Mouse (Mus musculus) adrenal gland, adult 10 weeks (tissue): ENCODE measurements around the gene C87499. TPM values are rescaled to one million over a fixed set of nuclear protein-coding genes. Genes with fewer than 3 reads are reported as not detected.

Source experiments
- polyA plus RNA-seq: library from polyadenylated mRNA; stranded (reverse); fragments of 350-450 nt; fragmentation: Illumina TruSeq; extraction: RNeasy Lipid Tissue Mini Kit (QIAGEN cat#74804); gene quantifications from one replicate; pipeline ENCODE4 v1.2.3, GENCODE M21; 2014; ENCODE audit warnings: low read depth, low replicate concordance

Gene C87499
- polyA plus RNA-seq: not detected

GRCm38 (mm10) chr4:88634311-88634710 lies at the start of gene C87499:
Gene C87499 (minus strand): TSS chr4:88634411.

DNA sequence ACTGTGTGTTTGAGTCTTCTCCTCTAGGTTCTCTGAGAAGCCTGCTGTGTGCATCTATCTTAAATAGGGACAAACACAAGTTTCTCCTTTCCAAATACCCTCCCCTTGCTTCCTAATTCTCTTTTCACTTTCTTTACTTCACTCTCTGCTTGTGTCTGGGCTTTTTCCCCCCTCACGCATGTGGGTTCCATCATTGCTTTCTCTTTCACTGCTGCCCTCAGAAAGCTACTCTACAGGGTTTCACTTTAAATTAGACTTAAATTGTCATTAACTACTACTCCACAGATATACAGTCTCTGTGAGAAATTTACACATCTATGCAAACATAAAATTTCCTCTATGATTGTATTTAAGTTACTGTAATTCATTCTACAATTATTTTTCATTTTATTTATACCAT lies 49.6 kb upstream of the C87499 start, which contains the start of gene Ifna2:
Gene Ifna2 (minus strand): TSS at position 101 of the 400 bp plus-strand sequence.

GRCm38 (mm10) chr4:88676824-88677223 lies 42.6 kb upstream of the C87499 start, which contains the start of gene Ifna16:
Gene Ifna16 (minus strand): TSS chr4:88676924.

DNA sequence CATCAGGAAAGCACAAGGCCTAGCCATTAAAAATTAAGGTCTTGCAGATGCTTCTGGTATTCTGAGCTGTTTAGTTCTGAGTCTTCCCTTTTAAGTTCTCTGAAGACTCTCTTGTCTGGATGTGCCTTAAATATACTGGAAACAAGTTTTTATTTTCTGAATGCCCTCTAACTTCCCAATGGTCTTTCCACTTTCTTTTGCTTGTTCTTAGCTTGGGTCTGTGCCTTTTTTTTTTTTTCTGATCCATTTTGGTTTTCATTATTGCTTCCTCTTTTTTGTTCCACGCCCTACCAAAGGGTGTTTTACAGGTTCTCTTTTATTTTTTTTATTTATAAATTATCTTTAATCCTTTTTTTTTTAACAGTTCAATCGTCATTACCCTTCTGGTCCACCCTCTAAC lies 10.1 kb upstream of the C87499 start, which contains the start of gene Ifna13:
Gene Ifna13 (minus strand): TSS at position 101 of the 400 bp plus-strand sequence.

DNA sequence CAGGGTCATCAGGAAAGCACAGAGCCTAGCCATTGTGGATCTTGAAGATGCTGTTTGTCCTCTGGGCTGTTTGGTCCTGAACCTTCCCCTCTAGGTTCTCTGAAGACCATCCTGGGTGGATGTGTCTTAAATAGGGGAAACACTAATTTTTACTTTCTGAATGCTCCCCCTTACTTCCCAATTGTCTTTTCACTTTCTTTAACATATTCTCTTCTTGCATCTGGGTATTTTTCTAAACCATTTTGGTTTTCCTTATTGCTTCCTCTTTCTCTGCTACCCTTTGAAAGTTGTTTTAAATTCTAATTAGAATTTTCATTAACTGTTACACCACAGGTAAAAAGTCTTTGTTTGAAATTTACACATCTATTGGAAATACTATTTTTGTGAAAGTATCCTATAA lies 30.9 kb downstream of the C87499 start, which contains the start of gene Ifna12:
Gene Ifna12 (minus strand): TSS at position 101 of the 400 bp plus-strand sequence.

GRCm38 (mm10) chr4:88592285-88592684 lies 41.9 kb downstream of the C87499 start, which contains the start of gene Ifna9:
Gene Ifna9 (minus strand): TSS chr4:88592385.

Other genes with a start within 250 kb of the C87499 start
- gene Hacd4, start 195.5 kb downstream of the C87499 start, polyA plus RNA-seq: 15.3 TPM
- gene Ifnb1, start 111.6 kb downstream of the C87499 start, polyA plus RNA-seq: not detected
- not detected for gene Ifna15, start 76.2 kb downstream of the C87499 start, polyA plus RNA-seq
- not detected for gene Ifna14, start 62.6 kb downstream of the C87499 start, polyA plus RNA-seq
- not detected for gene Ifna9, start 42.0 kb downstream of the C87499 start, polyA plus RNA-seq
- not detected for gene Ifna12, start 31.0 kb downstream of the C87499 start, polyA plus RNA-seq
- gene Ifna13, start 10.0 kb upstream of the C87499 start, polyA plus RNA-seq: not detected
- gene Ifna16, start 42.5 kb upstream of the C87499 start, polyA plus RNA-seq: not detected
- gene Ifna2, start 49.5 kb upstream of the C87499 start, polyA plus RNA-seq: not detected
- not detected for gene Ifnab, start 56.9 kb upstream of the C87499 start, polyA plus RNA-seq
- not detected for gene Gm26566, start 87.4 kb upstream of the C87499 start, polyA plus RNA-seq
- 192 TPM for gene Klhl9, start 88.1 kb upstream of the C87499 start, polyA plus RNA-seq
- not detected for gene Gm13271, start 120.5 kb upstream of the C87499 start, polyA plus RNA-seq
- gene Gm13283, start 125.7 kb upstream of the C87499 start, polyA plus RNA-seq: not detected
- not detected for gene Gm13290, start 139.4 kb upstream of the C87499 start, polyA plus RNA-seq
- gene Gm13289, start 142.5 kb upstream of the C87499 start, polyA plus RNA-seq: not detected
- not detected for gene Gm13272, start 145.4 kb upstream of the C87499 start, polyA plus RNA-seq
- gene Ifnz, start 147.7 kb upstream of the C87499 start, polyA plus RNA-seq: not detected
- not detected for gene Gm13276, start 151.3 kb upstream of the C87499 start, polyA plus RNA-seq
- not detected for gene Gm13277, start 154.2 kb upstream of the C87499 start, polyA plus RNA-seq
- gene Gm13278, start 157.1 kb upstream of the C87499 start, polyA plus RNA-seq: not detected
- not detected for gene Gm13275, start 160.1 kb upstream of the C87499 start, polyA plus RNA-seq
- gene Gm13279, start 163.0 kb upstream of the C87499 start, polyA plus RNA-seq: not detected
- not detected for gene Gm13285, start 165.3 kb upstream of the C87499 start, polyA plus RNA-seq
- not detected for gene Gm13287, start 168.8 kb upstream of the C87499 start, polyA plus RNA-seq
- not detected for gene Gm13288, start 171.1 kb upstream of the C87499 start, polyA plus RNA-seq
- gene Ifna7, start 181.8 kb upstream of the C87499 start, polyA plus RNA-seq: not detected
- gene Ifna11, start 185.5 kb upstream of the C87499 start, polyA plus RNA-seq: not detected
- gene Ifna6, start 193.0 kb upstream of the C87499 start, polyA plus RNA-seq: not detected
- gene Ifna5, start 201.1 kb upstream of the C87499 start, polyA plus RNA-seq: not detected
- gene Ifna4, start 207.4 kb upstream of the C87499 start, polyA plus RNA-seq: not detected
- gene Ifna1, start 215.7 kb upstream of the C87499 start, polyA plus RNA-seq: not detected
- gene Ifne, start 245.8 kb upstream of the C87499 start, polyA plus RNA-seq: not detected